Mouse (Mus musculus) liver, postnatal 0 days (tissue): ENCODE results near the gene Tmsb4x.

ENCODE experiments used
- CTCF ChIP-seq: sonication (generic); IDR thresholded peaks from 2 replicates; pipeline ENCODE4 v1.5.1; 2016; ENCODE audit warnings: antibody characterized with exemption, low read depth
- EP300 ChIP-seq: IDR thresholded peaks from 2 replicates; pipeline ENCODE4 v1.6.1; 2016; ENCODE audit warnings: antibody characterized with exemption, low read depth, mild to moderate bottlenecking

GRCm38 (mm10) chrX:167175319-167175718 lies 33.8 kb downstream of the Tmsb4x start:
- TF ChIP-seq CTCF (no peak), EP300 (no peak)
